Mouse (Mus musculus) limb, embryonic 10.5 days (tissue): Measurements from ENCODE around the gene Bdh1. TPM values are rescaled to one million over a fixed set of nuclear protein-coding genes. Genes with fewer than 3 reads are reported as not detected.

Source experiments
- DNase-seq: peaks from one replicate; pipeline ENCODE4 v3.0.0-alpha.2; 2017; ENCODE audit warnings: low spot score
- H3K27ac ChIP-seq: fragments of 300-500 bp; sonication (generic); 2 replicates; pipeline ENCODE4 v1.5.1; 2016; ENCODE audit warnings: mild to moderate bottlenecking
- H3K27me3 ChIP-seq: fragments of 300-500 bp; sonication (generic); 2 replicates; pipeline ENCODE4 v1.6.1; 2016; ENCODE audit warnings: low read depth, mild to moderate bottlenecking; ENCODE audit not compliant: poor library complexity, severe bottlenecking
- H3K36me3 ChIP-seq: fragments of 300-500 bp; sonication (generic); 2 replicates; pipeline ENCODE4 v1.6.1; 2016; ENCODE audit warnings: mild to moderate bottlenecking, moderate library complexity
- H3K4me1 ChIP-seq: fragments of 300-500 bp; sonication (generic); 2 replicates; pipeline ENCODE4 v1.6.1; 2016
- H3K4me3 ChIP-seq: fragments of 300-500 bp; sonication (generic); 2 replicates; pipeline ENCODE4 v1.5.1; 2016; ENCODE audit warnings: mild to moderate bottlenecking, moderate library complexity
- H3K9me3 ChIP-seq: fragments of 300-500 bp; sonication (generic); replicated peaks from 2 replicates; pipeline ENCODE4 v1.6.1; 2016; ENCODE audit warnings: mild to moderate bottlenecking
- WGBS: fragments of 180-500 bp; shearing (Covaris S2); methylation state at CpG from one replicate; pipeline ENCODE4 v1.1.7; 2016; 5-methylcytosine and 5-hydroxymethylcytosine counted together
- polyA plus RNA-seq: library from polyadenylated mRNA; unstranded; fragments of >200 nt; fragmentation: Nextera tagmentation; extraction: Ambion mirVana; gene quantifications from 2 replicates; pipeline ENCODE4 v1.2.1, GENCODE M21; 2016

The Bdh1 gene
- polyA plus RNA-seq, 1 experiment from 2014 or later, result 11.4 TPM

DNA sequence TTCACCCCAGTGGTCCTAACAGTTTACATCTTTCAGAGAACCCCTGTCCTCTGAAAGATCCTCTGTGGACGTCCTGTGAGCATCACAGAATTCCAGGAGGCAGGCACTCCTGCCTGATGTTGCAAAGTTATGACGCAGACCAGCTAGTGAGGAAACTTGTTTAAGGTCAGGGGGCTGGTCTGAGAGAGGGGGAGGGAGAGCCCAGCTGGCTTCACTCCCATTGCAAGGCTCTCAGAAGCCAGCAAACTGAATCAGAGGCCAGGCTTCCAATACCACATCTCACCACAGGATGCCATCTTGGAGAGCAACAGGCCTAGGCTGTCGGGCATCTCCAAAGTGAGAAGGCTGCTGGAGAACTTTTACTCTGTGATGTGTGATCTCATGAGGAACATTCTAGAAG lies 78.5 kb downstream of the Bdh1 start:
- no peak overlapping the region for H3K4me3 ChIP-seq
- no peaks in the 10 kb centered on the region for H3K9me3 ChIP-seq
- 41% methylated on average over 3 of the region's 3 CpGs for WGBS
- H3K36me3 ChIP-seq, result no peaks in the 10 kb centered on the region
- no peaks in the 10 kb centered on the region for H3K27me3 ChIP-seq
- H3K4me1 ChIP-seq, result peaks cover 75% of the 10 kb centered on the region
- H3K27ac ChIP-seq, result peak overlapping the region; percentile 82
- no peak for DNase-seq

DNA sequence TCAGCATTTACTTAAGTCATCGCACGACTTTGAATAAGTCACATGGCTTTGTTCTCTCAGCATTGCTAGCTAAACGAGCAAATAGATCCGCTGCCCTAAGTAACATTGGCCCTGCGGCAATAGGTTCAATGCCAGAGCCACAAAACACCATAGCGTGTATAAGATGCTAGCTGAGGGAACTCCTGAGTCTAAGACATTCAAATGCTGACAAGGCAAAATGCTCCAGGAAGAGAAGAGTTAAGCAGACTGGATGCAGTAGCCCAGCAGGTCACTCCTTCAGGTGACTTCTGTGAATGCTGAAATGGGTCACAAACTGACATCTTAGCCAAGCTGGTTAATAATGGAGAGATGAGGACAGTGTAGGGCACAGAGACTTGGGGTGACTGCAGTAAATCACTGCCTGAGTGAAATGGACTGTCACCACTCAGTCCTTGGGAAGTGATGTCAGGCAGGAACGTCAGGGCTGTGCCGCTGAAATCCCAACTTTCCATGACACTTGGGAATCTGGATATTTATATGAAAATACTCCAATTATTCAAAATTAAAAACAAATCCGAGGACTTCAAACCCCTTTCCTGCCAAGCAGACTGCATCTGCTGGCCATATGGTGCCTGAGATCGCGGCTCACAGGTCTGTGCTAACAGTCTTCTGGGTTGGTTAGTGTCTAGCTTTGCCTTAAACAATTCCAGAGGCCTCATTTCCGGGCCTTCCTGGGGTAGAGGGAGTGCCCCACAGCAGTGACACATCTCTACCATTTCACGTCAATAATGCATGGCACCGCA lies 79.1 kb downstream of the Bdh1 start:
- peak overlapping the region; percentile 82 for H3K27ac ChIP-seq
- DNase-seq, result peak; percentile 84
- 41% methylated on average over 14 of the region's 14 CpGs for WGBS
- peaks cover 76% of the 10 kb centered on the region for H3K4me1 ChIP-seq
- no peaks in the 10 kb centered on the region for H3K27me3 ChIP-seq
- no peak overlapping the region for H3K4me3 ChIP-seq
- H3K36me3 ChIP-seq, result no peaks in the 10 kb centered on the region
- no peaks in the 10 kb centered on the region for H3K9me3 ChIP-seq

GRCm38 (mm10) chr16:31501751-31502365 lies 79.8 kb downstream of the Bdh1 start:
- peaks cover 77% of the 10 kb centered on the region for H3K4me1 ChIP-seq
- no peaks in the 10 kb centered on the region for H3K9me3 ChIP-seq
- DNase-seq, result no peak
- no peaks in the 10 kb centered on the region for H3K36me3 ChIP-seq
- peak overlapping the region; percentile 82 for H3K27ac ChIP-seq
- no peaks in the 10 kb centered on the region for H3K27me3 ChIP-seq
- WGBS, result 43% methylated on average over 14 of the region's 14 CpGs
- no peak overlapping the region for H3K4me3 ChIP-seq

DNA sequence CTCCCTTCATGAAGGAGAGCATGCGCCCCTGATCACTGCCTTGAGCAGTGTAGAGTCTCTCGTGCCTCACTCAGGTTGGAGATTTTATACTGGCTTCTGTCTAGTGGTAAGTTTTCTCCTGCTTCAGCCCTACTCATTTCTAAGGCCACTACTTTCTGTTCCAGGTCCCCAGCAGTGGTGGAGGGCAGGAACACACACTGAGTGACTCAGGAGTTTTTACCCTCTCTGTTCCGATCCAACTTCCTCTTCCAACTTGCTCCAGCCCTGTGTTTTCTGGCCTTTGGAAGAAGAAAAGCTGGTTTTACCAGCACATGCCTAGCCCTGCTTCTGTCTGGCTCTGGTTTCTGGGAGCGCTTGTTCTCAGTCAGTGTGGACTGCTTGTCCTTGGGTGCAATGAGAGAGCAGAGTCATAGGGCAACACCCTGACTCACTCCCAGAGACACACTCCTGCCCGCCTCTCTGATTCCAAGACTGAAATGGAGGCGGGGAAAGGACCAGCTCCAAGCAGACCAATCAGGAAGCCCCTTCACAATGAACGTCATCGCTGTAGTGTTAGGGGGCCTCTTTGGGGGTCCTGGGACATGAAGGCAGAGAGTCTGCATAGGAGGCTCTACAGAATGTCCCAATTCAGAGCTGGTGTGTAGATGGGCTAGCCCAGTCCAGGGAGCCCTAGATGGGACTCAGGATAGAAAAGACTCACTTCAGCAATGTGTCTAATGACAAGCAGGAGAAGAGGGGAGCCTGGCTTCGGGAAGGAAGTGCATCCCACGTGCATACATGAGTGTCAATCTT lies 84.8 kb downstream of the Bdh1 start:
- H3K27ac ChIP-seq, result peak overlapping the region; percentile 94
- no peaks in the 10 kb centered on the region for H3K27me3 ChIP-seq
- DNase-seq, result no peak
- no peaks in the 10 kb centered on the region for H3K9me3 ChIP-seq
- H3K36me3 ChIP-seq, result no peaks in the 10 kb centered on the region
- 0 out of 2 replicates have a peak overlapping the region, but pooled peaks have one; percentile 0 for H3K4me3 ChIP-seq
- 46% methylated on average over 10 of the region's 10 CpGs for WGBS
- H3K4me1 ChIP-seq, result peaks cover 69% of the 10 kb centered on the region

DNA sequence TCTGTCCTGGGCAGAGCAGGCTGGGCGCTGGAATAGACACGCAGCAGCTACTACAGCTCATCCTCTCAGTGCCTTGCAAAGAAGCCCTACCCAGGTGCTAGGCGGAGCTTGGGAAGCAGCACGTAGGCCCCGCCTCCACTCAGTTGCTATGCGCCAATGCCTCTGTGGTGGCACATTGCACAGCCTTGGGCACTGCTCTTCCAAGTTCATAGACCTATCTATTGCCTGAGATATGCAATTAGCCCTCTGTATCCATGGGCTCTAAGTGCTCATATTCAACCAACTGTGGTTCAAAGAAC lies 85.3 kb downstream of the Bdh1 start:
- no peak overlapping the region for H3K4me3 ChIP-seq
- H3K27me3 ChIP-seq, result no peaks in the 10 kb centered on the region
- 27% methylated on average over 6 of the region's 6 CpGs for WGBS
- peaks cover 64% of the 10 kb centered on the region for H3K4me1 ChIP-seq
- H3K9me3 ChIP-seq, result no peaks in the 10 kb centered on the region
- no peak for DNase-seq
- H3K36me3 ChIP-seq, result no peaks in the 10 kb centered on the region
- peak overlapping the region; percentile 94 for H3K27ac ChIP-seq

DNA sequence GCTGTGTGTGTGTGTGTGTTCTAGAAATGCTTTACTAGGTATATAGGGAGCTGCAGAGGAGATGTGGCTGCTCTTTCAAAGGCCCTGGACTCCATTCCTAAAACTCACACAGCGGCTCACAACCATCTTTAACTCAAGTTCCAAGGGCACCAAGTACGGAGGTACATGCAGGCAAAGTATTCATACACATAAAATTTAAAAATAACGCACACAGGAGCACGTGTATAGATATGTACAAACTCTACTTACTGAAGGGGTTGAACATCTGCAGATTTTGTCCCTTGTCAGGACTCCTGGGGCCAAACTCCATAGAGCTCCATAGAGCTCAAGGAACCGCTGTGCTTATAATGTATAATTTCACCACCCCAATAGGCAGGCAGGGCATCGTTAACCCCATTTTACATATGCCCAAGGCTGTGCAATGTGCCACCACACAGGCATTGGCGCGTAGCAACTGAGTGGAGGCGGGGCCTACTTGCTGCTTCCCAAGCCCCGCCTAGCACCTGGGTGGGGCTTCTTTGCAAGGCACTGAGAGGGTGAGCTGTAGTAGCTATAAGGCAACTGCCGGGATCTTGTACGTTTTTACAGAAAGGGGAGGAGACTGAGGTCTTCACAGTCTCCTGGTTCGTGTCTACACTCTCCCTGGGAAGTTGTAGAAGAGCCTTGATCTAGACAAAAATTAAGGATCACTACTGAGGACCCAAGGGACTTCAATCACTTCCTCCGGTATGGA lies 85.9 kb downstream of the Bdh1 start:
- H3K9me3 ChIP-seq, result no peaks in the 10 kb centered on the region
- peak overlapping the region; percentile 94 for H3K27ac ChIP-seq
- peaks cover 58% of the 10 kb centered on the region for H3K4me1 ChIP-seq
- H3K27me3 ChIP-seq, result no peaks in the 10 kb centered on the region
- H3K4me3 ChIP-seq, result peak overlapping the region; percentile 32; the same call in 1 of the 2 replicates
- no peaks in the 10 kb centered on the region for H3K36me3 ChIP-seq
- peak; percentile 62 for DNase-seq
- WGBS, result 21% methylated on average over 14 of the region's 14 CpGs

Other genes with a start within 250 kb of the Bdh1 start
- gene Acap2, start 221.0 kb upstream of the Bdh1 start, polyA plus RNA-seq, result 14.9 and 16.4 TPM in 2 replicates
- gene Ppp1r2, start 147.0 kb upstream of the Bdh1 start, polyA plus RNA-seq, result 84.6 and 89.8 TPM in 2 replicates
- 5.9 and 6.5 TPM in 2 replicates for gene Apod, start 107.5 kb upstream of the Bdh1 start, polyA plus RNA-seq
- 31.4 and 33.9 TPM in 2 replicates for gene Dlg1, start 241.2 kb downstream of the Bdh1 start, polyA plus RNA-seq